Comparison of ENCODE assay signal across 1 mouse cellular context in the genomic region with DNA sequence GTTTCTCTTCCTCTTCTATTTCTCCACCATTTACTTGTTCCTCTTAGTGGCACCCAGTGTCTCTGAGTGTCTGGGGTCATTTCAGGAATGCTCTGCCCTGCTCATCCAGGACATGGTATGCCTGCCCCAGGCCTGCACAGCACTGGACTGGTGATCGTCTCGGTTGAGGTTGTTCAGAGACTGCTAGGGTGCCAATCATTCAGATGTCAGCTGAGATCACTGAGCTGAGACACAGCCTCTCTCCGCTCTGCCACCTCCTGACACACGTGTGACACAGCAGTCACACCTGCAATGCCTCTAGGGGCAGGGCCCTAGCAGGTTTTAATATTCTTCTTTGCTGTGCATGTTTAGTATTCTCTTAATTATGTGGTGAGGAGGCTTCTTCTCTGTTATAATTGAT.
A peak's percentile ranks its signal among the peaks of the same experiment; 100 is the strongest.
TF ChIP-seq lines count a peak whose summit lies in the region.

No protein-coding gene starts in this region.

TF ChIP-seq in CH12.LX, 34 proteins besides CTCF, POLR2A, EP300 and RAD21 (continued from another document):
- TF ChIP-seq E2F4 (IDR thresholded peaks at IDR 0.05; ENCODE audit: insufficient replicate concordance, low read depth, low read length) = no peak
- TF ChIP-seq SIN3A (IDR thresholded peaks at IDR 0.05; ENCODE audit: low read length) = no peak
- no peak for TF ChIP-seq UBTF (IDR thresholded peaks at IDR 0.05; ENCODE audit: low read depth, low read length)
- TF ChIP-seq RCOR1 (conservative IDR thresholded peaks at IDR 0.05; ENCODE audit: low read depth, low read length) = no peak
- peak; percentile 76 for TF ChIP-seq BHLHE40 (IDR thresholded peaks at IDR 0.05; ENCODE audit: low read depth, low read length)
